Mouse (Mus musculus) myocyte (in vitro differentiated cells): ENCODE data around the gene Lgmn. TPM values are rescaled to one million over a fixed set of nuclear protein-coding genes. Genes with fewer than 3 reads are reported as not detected.

Experiments
- H3K27me3 ChIP-seq: one replicate; pipeline ENCODE4 v1.6.1; 2011; ENCODE audit not compliant: control insufficient read depth, insufficient read depth, insufficient read length
- H3K36me3 ChIP-seq: one replicate; pipeline ENCODE4 v1.6.1; 2011; ENCODE audit not compliant: control insufficient read depth, insufficient read depth
- H3K4me2 ChIP-seq: one replicate; pipeline ENCODE4 v1.6.1; 2011; ENCODE audit warnings: low read depth, control low read depth
- H3K4me3 ChIP-seq: one replicate; pipeline ENCODE4 v1.5.1; 2011; ENCODE audit warnings: mild to moderate bottlenecking, control low read depth, moderate library complexity
- H3K79me2 ChIP-seq: one replicate; pipeline ENCODE4 v1.6.1; 2011; ENCODE audit not compliant: control insufficient read depth, insufficient read depth
- H3ac ChIP-seq: one replicate; pipeline ENCODE4 v1.6.1; 2011; ENCODE audit not compliant: control insufficient read depth, insufficient read length
- CEBPB ChIP-seq: IDR thresholded peaks from 2 replicates; pipeline ENCODE4 v1.6.1; 2011; ENCODE audit warnings: mild to moderate bottlenecking, moderate library complexity; ENCODE audit not compliant: poor library complexity, insufficient read depth, severe bottlenecking
- E2F4 ChIP-seq: IDR thresholded peaks from one replicate; pipeline ENCODE4 v1.6.1; 2011; ENCODE audit warnings: mild to moderate bottlenecking, control low read depth, moderate library complexity; ENCODE audit not compliant: insufficient read depth
- MAX ChIP-seq: IDR thresholded peaks from one replicate; pipeline ENCODE4 v1.6.1; 2011; ENCODE audit warnings: low read depth, mild to moderate bottlenecking, control low read depth
- MYOD1 ChIP-seq, 3 experiments: IDR thresholded peaks; one replicate each; pipeline ENCODE4 v1.6.1; 2011; ENCODE audit warnings: control low read depth in 2 of 3, low read depth in 2 of 3, mild to moderate bottlenecking in 2 of 3, moderate library complexity in 1 of 3; ENCODE audit not compliant: insufficient read length in 2 of 3, control insufficient read depth in 1 of 3
- MYOG ChIP-seq, 3 experiments: IDR thresholded peaks; one replicate each; pipeline ENCODE4 v1.6.1; 2011; ENCODE audit warnings: control low read depth in 2 of 3, low read depth in 2 of 3, mild to moderate bottlenecking in 2 of 3; ENCODE audit not compliant: insufficient read length in 2 of 3, control insufficient read depth in 1 of 3, insufficient read depth in 1 of 3
- POLR2A ChIP-seq: IDR thresholded peaks from one replicate; pipeline ENCODE4 v1.6.1; 2011; ENCODE audit warnings: low read depth, mild to moderate bottlenecking, control low read depth, moderate library complexity; ENCODE audit not compliant: insufficient read length
- POLR2AphosphoS2 ChIP-seq: IDR thresholded peaks from one replicate; pipeline ENCODE4 v1.6.1; 2011; ENCODE audit warnings: low read depth, control low read depth; ENCODE audit not compliant: insufficient read length
- REST ChIP-seq: IDR thresholded peaks from one replicate; pipeline ENCODE4 v1.6.1; 2011; ENCODE audit warnings: mild to moderate bottlenecking, control low read depth, moderate library complexity; ENCODE audit not compliant: insufficient read depth, insufficient read length
- SRF ChIP-seq: IDR thresholded peaks from one replicate; pipeline ENCODE4 v1.6.1; 2011; ENCODE audit warnings: low read depth; ENCODE audit not compliant: control insufficient read depth, insufficient read length
- TCF12 ChIP-seq: IDR thresholded peaks from one replicate; pipeline ENCODE4 v1.6.1; 2011; ENCODE audit warnings: mild to moderate bottlenecking, control low read depth; ENCODE audit not compliant: poor library complexity, insufficient read depth, severe bottlenecking
- TCF3 ChIP-seq: IDR thresholded peaks from one replicate; pipeline ENCODE4 v1.6.1; 2011; ENCODE audit warnings: low read depth, control low read depth; ENCODE audit not compliant: insufficient read length
- USF1 ChIP-seq: IDR thresholded peaks from one replicate; pipeline ENCODE4 v1.6.1; 2011; ENCODE audit warnings: low read depth, mild to moderate bottlenecking, control low read depth, moderate library complexity
- polyA plus RNA-seq: library from polyadenylated mRNA; unstranded; fragments of >200 nt; fragmentation: generic; extraction: Trizol; gene quantifications from one replicate; pipeline ENCODE4 v1.2.1, GENCODE M21; 2012; ENCODE audit warnings: missing spikeins

The Lgmn gene
- polyA plus RNA-seq, 1 experiment: 93.7 TPM

DNA sequence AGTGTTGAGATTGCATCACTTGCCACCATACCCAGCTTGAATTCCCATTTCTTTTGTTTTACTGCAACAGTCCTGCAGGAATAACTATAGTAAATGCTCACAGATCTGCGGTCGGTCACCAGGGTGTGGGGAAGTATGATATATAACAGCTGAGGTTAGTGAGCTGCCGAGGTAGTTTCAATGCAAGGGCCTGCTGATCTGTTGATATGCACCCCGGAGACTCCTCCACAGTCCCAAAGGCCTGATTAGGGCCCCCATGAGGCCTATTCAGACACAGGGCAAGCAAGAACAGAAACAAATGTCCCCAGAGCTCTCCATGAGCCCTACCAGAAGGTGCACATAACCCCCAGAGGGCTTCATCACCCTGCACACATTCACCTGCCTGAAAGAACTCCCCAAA is 9.4 kb downstream of the Lgmn start:
- Histone ChIP-seq H3K36me3 (no peaks in the 10 kb centered on the region), H3K4me3 (no peak overlapping the region), H3ac (no peak overlapping the region), H3K4me2 (peak overlapping the region; percentile 59), H3K79me2 (peaks cover 27% of the 10 kb centered on the region), H3K27me3 (no peaks in the 10 kb centered on the region)
- TF ChIP-seq REST: no peak
- peak; percentile 59 for TF ChIP-seq CEBPB

DNA sequence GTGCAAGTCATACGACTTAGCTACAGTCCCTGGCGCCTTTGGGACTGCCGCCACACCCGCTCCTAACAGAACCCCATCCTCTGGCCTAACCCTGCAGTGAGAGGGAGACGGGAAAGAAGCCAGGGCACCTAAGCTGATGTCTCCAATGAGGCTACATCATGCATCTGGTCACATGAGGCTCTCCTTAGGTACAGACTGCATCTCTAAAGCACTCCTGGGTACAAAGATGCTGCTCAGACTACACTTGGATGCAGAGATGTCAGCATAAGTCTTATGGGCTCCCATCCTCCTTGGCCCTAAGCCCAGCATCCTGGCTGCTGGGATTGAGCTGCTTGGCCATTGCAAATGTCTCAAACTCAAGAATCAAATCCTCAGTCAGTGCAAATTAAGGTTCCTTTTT is 10.0 kb downstream of the Lgmn start:
- no peaks in the 10 kb centered on the region for H3K36me3 ChIP-seq
- no peak for TF ChIP-seq E2F4
- TF ChIP-seq POLR2AphosphoS2: no peak
- TF ChIP-seq POLR2A: no peak
- H3K79me2 ChIP-seq: peaks cover 27% of the 10 kb centered on the region
- H3K4me2 ChIP-seq: peak overlapping the region; percentile 59
- H3K4me3 ChIP-seq: no peak overlapping the region
- no peaks in the 10 kb centered on the region for H3K27me3 ChIP-seq
- no peak overlapping the region for H3ac ChIP-seq

DNA sequence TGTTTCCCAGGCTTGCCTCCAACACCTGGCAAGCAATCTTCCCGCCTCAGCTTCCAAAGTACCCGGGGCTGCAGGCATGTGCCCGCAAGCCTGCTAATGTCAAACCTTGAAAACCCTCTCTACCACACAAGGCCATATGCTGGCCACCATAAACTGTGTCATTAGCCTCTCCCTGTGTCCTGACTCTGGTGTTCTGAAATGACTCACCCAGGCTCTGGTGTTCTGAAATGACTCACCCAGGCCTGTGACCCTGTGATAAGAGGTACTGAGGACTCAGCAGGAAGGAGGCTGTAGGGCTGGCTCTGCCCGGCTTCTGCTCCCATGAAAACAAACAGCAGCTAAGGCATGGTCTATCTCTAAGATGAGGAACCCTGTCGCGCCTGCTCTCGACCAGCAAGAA is 13.3 kb downstream of the Lgmn start:
- Histone ChIP-seq H3K4me3 (no peak overlapping the region), H3K79me2 (peaks cover 6% of the 10 kb centered on the region), H3K36me3 (peaks cover 3% of the 10 kb centered on the region), H3K4me2 (peak overlapping the region; percentile 8), H3ac (no peak overlapping the region), H3K27me3 (no peaks in the 10 kb centered on the region)
- no peak for TF ChIP-seq SRF
- TF ChIP-seq TCF3: no peak

DNA sequence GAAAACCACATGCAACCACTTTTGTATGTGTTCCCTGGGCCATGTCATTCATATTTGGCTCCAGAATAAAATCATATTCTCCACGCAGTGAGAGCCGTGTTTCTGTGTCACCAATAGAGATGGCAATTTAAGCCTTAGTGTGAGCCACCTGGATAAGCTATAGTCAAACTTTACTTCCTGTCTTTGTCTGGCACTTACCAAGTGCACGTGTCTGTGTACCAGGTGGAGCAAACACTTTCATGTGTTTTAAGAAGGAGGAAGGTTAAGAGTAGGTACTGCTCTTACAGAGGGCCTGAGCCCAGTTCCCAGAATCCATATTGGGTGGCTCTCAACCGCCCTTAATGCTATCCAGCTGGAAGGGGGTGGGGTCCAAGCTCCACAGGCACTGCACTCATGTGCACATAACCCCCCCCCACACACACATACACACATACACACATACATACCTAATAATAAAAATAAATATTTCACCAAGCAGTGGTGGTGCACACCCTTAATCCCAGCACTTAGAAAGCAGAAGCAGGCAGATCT is 14.5 kb downstream of the Lgmn start:
- no peaks in the 10 kb centered on the region for H3K27me3 ChIP-seq
- H3K36me3 ChIP-seq: peaks cover 3% of the 10 kb centered on the region

DNA sequence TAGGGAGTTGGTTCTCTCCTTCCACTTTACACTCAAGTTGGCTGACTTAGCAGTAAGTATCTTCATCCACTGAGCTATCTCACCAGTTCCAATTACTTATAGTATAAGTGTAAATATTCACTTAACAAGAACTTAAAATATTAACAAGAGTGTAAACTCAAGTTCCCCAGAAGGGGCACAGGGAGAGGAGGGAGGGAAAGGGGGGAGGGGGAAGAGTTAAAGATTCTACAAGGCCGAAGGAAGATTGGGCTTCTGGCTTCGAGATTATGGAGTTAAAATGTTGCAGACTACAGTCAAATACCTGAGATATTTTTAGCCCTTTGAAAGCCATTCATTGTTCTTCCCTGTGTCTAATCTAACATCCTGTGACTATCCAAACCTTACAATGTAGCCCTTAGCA is 15.2 kb downstream of the Lgmn start:
- H3K36me3 ChIP-seq: peaks cover 3% of the 10 kb centered on the region
- no peak overlapping the region for H3ac ChIP-seq
- H3K27me3 ChIP-seq: no peaks in the 10 kb centered on the region
- no peak for TF ChIP-seq TCF12
- no peak for TF ChIP-seq CEBPB
- TF ChIP-seq TCF3: no peak
- TF ChIP-seq REST: no peak
- no peak for TF ChIP-seq MAX
- TF ChIP-seq POLR2AphosphoS2: no peak
- TF ChIP-seq SRF: no peak
- TF ChIP-seq MYOD1 (IDR thresholded peaks at IDR 0.05; ENCODE audit: control insufficient read depth in 1 of 3, insufficient read length in 2 of 3, low read depth in 2 of 3): no peak
- TF ChIP-seq MYOG (IDR thresholded peaks at IDR 0.05; ENCODE audit: control insufficient read depth in 1 of 3, insufficient read depth in 1 of 3, insufficient read length in 2 of 3, low read depth in 2 of 3): no peak
- TF ChIP-seq USF1: no peak
- no peak for TF ChIP-seq POLR2A
- no peak for TF ChIP-seq E2F4
- H3K4me2 ChIP-seq: no peak overlapping the region
- no peaks in the 10 kb centered on the region for H3K79me2 ChIP-seq
- H3K4me3 ChIP-seq: no peak overlapping the region

More for the DNA sequence above, 14.5 kb downstream of the Lgmn start:
- no peak overlapping the region for H3K4me3 ChIP-seq
- TF ChIP-seq REST (no peak), TCF12 (no peak), POLR2AphosphoS2 (no peak), POLR2A (no peak), MYOG (IDR thresholded peaks at IDR 0.05; ENCODE audit: control insufficient read depth in 1 of 3, insufficient read depth in 1 of 3, insufficient read length in 2 of 3, low read depth in 2 of 3) (no peak), MAX (no peak), SRF (no peak), E2F4 (no peak), CEBPB (no peak), MYOD1 (IDR thresholded peaks at IDR 0.05; ENCODE audit: control insufficient read depth in 1 of 3, insufficient read length in 2 of 3, low read depth in 2 of 3) (no peak), USF1 (no peak), TCF3 (no peak)
- H3ac ChIP-seq: no peak overlapping the region
- no peak overlapping the region for H3K4me2 ChIP-seq
- H3K79me2 ChIP-seq: no peaks in the 10 kb centered on the region
